In the genomic region with DNA sequence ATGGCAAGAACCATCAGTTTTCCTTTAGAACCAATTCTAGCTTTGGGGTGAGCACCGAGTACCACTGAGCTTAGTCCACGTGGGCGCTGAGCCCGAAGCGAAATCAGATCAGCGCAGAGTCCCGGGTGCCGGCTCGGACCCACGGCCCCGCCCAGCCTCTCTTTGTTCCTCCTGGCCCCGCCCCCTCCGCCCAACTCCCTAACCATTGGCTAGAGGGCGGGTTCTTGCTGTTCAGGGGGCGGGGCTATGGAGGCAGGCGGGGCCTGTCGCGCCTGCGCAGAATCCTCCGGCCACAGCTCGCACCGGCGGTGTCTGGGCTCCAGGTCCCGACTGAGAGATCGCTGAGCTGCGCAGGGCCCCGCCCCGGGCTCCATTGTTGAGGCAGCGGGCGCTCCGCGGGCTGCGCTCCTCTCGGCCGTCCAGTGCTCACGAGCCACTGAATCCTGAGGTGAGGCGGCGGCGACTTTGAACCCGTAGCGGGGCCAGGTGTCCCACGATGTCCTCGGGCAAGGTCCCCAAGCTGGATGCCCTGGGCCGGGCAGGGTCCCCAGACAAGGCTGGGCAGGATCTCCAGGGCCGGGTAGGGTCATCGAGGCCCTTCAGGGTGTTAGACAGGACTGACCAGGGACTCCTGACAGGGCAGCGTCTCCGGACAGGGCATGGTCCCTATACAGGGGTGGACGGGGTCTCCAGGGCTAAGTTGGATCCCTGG, we compare ENCODE assay signal across 8 mouse cellular contexts. TPM values are rescaled to one million over a fixed set of nuclear protein-coding genes. Genes with fewer than 3 reads are reported as not detected.
DNase-seq lines count a peak whose midpoint lies in the region; ATAC-seq lines count a peak whose summit lies in the region.

Afap1 (plus strand) TSS at position 227 of the 712 bp plus-strand sequence.

- peak; percentile 91 for ATAC-seq in megakaryocyte, adult 5-6 weeks (ENCODE audit: poor library complexity, severe bottlenecking)

- DNase-seq in adrenal gland, adult 18-20 months (ENCODE audit: low spot score in 2 of 2): peak; percentile 99
- peak; percentile 99 for DNase-seq in embryo, embryonic 10.5 days (ENCODE audit: low spot score)
- peak; percentile 100 for DNase-seq in gastrocnemius, postnatal 14 days
- peak; percentile 97 for DNase-seq in induced T-regulatory cell, adult 2 months (ENCODE audit: low read depth)
- DNase-seq in left cerebral cortex, adult 8-10 months (ENCODE audit: low spot score in 2 of 2): peak; percentile 93 to 98
- DNase-seq in right cerebral cortex, adult 18-20 months: peak; percentile 99
- peak; percentile 97 for DNase-seq in urinary bladder, adult 2 months (ENCODE audit: low spot score)

- intact Hi-C loops in gastrocnemius, postnatal 14 days (cut with DNase I; ENCODE audit: low total_unique reads): loop anchor here (5.0 kb wide), 1 partner anchor 39 kb away; no protein-coding TSS in a partner anchor

RNA-seq across cellular contexts. Expression of gene Afap1, which starts in this region (rescaled TPM):
- 10 to 100 TPM; 15.3 to 33.0 TPM for total RNA-seq in adrenal gland, adult 18-20 months (2021)
- total RNA-seq in gastrocnemius, postnatal 14 days (2021): 10 to 100 TPM; 11.0 to 14.5 TPM
- total RNA-seq in left cerebral cortex, adult 8-10 months (2022): 10 to 100 TPM; 26.8 to 30.0 (median 29.3) TPM
- 2.6 and 2.7 TPM in 2 replicates for total RNA-seq in megakaryocyte, adult 5-6 weeks (2015)
- total RNA-seq in megakaryocyte, adult 5-6 weeks (2017): 2.0 and 3.1 TPM in 2 replicates
- polyA plus RNA-seq in urinary bladder, adult 2 months (2012; rRNA removed): 18.4 and 26.7 TPM in 2 replicates

Comparison
In these comparisons a context has a peak if more than half of its experiments do, and no peak if none do; other contexts are left out.
1. Peak in every context shown above with its lines: DNase-seq and ATAC-seq.